Mouse (Mus musculus) CD4-positive, CD25-positive, alpha-beta regulatory T cell, adult 2 months (primary cell): Measurements from ENCODE around the gene Ccdc117.
"Not testable (repeated sequence)": the region's sequence is repeated elsewhere in the genome, so short reads cannot be mapped to it uniquely, and the experiment has no call there.

ENCODE experiments used
- DNase-seq: peaks from one replicate; pipeline ENCODE4 v3.0.0-alpha.2; 2012; ENCODE audit warnings: low read depth, low spot score

Ccdc117 gene

DNA sequence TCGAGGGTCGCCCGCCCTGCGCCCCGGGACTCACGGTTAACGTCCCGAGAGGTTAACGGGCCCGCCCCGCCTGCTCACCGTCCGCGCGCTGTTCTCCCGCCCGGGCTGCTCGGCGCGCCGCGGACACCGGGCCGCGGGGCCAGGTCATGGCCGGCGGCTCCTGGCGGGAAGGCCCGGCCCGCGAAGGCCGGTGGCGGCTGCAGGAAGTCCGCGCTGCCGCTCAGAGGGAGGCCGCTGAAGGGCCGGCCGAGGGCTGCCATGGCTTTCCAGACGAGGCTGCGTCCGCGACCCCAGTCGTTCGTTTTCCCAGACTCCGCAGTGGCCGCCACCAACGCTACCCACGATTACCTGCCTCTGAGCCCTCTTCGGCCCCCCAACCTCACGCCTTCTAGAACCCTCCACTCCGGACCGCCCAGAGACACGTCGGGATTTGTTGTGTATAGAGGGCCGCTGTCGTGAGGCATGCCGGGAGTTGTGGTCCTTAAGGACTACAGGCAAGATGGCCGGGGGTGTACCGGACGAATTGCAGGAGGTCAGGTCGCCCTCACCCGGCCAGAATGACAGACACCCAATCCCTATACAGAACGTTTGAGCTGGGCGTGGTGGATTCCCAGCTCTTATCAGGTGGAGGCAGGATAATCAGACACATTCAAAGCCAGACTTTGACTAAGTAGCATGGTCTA, at the start of gene Ccdc117:
TSS of gene Ccdc117 (minus strand) at position 389 of the 683 bp plus-strand sequence.
- peak; percentile 91 for DNase-seq

DNA sequence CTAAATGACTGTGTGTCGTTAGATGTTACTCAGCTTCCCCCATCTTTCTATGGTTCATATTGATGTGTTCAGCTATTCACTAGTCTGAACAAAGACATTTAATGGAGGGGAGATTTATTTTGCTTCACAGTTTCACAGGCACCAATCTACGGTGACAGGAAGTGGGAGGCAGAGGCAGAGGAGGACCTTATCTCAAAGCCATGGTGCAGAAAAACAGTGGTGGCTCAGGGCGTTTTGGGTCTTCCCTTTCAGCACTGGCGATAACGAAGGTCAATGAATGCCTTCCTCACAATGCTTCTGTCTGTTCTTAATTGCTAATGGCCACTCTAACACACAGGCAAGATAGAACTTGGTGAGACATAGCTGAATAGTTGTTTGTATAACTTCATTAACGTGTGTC, 33.1 kb upstream of the Ccdc117 start:
- DNase-seq, result peak; percentile 35

DNA sequence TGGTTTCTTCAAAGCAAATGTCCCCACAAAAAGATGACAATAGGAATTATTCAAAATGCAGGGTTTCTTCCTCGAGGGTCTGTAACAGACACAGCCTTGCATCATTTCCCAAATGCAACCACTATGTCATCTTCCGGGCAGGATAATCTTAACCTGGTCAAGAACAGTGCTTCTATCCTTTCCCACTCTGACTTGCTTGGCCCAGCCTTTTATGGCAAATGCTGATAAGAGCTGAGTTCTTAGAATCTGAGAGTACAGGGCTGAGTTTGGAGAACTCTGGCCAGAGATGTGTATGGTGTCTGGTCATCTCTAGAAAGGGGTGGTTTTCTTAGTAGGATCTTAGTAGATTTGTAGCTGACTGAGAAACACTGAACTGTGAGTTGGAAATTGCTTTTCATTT, 31.8 kb upstream of the Ccdc117 start:
- no peak for DNase-seq

DNA sequence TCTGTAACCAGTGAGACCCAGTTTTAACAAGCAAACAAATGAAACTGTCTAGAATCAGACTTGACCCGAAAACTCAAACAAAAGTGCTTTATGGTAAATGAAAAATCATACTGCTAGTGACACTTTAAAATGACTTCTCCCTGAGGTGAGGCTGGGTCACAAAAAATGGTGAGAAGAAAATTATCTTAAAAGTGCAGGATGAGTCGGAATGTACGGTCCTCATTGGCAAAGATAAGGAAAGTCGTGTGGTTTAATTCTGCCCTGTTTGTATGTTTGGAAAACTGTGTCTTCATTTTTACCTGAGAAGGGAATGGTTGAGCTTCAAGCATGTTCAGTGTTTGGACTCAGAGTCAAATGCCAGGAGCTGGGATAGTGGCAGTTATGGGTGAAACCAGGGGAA, 29.9 kb upstream of the Ccdc117 start:
- no peak for DNase-seq

DNA sequence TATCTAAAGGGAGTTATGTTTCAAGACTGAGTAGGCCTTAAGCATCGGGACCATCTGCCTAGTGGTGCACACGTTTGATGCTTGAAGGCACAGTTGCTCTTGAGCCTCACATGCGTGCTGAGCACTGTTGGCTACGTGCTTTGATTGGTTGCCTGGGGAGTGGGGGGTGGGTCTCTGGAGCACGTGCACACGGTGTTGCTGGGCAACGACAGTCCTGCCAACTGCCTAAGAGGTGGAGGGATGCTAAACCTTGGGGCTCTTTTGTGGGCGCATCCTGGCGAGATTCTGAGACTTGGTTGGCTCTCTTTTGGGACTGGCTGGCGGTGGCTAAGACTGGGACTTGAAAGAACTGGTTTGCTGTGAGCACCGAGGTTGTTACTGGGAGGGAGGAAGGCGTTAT, 27.5 kb upstream of the Ccdc117 start, which contains the start of gene Ankrd36:
TSS of gene Ankrd36 (plus strand) at position 211 of the 400 bp plus-strand sequence.
- no peak for DNase-seq

DNA sequence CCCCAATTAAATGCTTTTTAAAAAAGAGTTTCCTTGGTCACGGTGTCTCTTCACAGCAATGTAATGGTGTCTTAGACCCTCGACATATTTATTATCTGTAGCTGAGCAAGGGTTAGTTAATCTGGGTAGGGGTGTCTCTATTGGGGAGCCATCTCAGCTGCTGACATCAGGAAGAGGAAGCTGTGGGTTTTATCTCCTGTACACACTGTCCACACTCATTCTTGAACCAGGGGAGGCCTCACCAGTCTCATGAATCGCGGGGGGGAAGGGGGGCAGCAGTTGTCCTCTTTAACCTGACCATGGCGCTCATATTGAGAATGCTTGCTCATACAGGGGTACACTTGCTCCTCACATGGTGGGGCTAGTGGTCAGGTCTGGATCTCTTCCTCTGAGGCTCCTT, 26.1 kb upstream of the Ccdc117 start:
- no peak for DNase-seq

DNA sequence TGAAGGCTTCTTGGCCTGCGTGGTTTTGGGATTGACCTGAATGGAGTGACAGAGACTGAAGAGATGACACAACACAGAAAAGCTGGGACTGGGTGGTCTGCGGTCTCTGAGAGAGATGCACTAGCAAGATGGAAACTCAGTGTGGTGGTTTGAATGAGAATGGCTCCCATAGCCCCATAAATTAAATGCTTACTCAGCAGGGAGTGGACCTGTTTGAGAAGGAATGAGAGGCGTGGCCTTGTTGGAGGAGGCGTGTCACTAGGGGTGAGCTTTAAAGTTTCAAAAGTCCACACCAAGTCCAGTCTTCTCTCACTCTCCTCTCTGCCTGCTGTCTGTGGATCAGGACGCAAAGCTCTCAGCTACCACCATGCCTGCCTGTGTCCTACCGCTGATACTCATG, 25.7 kb upstream of the Ccdc117 start:
- DNase-seq, result no peak

DNA sequence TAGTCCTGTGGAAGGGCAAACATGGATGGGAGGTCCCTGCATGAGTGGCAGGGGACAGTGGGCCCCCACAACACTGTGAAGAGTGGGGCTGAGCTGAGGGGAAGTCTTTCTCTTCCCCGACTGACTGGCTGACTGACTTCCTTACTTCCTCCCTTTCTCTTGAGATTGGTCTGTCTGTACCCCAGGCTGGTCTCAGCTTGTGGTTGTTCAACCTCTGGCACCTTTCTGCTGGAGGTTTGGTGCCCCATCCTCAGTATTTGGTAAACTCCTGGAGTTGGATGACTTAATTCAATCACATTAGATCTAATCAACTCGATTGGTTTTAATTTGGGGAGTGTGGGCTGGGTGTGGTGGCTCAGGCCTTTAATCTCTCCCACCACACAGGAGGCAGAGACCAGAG, 24.5 kb upstream of the Ccdc117 start:
- no peak for DNase-seq

DNA sequence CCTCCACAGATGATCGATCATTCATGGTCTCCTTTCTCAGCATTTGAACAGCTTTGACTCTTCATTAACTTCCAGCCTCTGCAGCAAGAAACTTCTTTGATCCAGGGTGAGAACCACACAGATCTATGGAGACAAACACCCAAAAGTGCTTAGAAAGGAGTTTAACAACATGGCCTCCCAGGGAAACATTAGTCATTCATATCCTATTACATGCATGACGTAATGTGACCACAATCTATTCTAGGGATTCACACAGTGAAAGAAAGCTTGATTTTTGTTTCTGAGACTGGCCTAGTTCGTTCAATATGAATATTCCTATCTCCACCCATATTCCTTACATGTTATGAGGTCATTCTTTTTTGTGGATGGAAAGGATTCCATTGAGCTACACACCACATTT, 23.6 kb upstream of the Ccdc117 start:
- DNase-seq, result no peak

DNA sequence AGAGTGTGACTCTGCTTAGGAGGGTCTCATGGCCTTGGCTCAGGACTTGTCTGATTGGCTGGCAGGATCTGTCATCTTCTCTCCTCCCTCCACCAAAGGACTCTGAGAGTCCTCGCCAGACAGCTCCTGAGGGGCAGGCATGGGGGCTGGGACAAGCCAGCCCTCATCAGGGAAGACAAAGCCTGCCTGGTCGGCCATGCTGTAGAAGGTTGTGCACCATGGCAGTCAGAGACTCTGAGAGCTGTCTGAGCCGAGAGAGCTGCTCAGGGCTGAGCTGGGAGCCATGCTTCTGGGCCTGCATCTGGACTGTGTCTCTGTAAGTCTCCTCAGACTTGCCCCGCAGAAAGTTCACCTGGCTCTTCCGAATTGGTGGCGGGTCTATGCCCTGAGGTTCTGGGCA, 21.9 kb upstream of the Ccdc117 start:
- DNase-seq, result no peak

DNA sequence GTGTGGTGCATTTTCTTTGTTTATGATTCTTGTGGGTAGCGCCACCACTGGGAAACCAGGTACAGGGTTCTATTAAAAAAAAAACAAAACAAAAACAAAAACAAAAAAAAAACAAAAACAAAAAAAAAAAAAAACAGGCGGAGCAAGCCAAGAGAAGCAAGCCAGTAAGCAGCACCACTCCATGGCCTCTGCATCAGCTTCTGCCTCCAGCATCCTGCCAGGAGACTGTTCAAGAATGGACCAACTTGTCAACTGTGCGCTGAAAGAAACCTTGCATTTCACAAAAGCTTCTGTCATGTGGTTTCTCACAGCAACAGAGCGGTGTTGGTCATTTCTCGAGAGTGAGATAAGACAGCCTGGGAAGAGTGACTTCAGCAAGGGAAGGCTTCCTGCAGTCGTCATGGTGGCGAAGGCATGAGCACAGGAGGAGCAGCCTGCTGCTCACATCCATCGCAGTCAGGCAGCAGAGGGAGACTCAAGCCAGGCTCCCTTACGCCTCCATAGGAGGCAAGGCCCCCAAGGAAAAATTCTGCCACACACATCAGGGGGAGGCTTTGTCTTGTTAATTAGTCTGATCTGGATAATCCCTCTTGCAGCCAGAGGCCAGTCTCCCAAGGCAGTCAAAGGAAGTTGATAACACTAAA, 20.8 kb upstream of the Ccdc117 start:
- no peak for DNase-seq

DNA sequence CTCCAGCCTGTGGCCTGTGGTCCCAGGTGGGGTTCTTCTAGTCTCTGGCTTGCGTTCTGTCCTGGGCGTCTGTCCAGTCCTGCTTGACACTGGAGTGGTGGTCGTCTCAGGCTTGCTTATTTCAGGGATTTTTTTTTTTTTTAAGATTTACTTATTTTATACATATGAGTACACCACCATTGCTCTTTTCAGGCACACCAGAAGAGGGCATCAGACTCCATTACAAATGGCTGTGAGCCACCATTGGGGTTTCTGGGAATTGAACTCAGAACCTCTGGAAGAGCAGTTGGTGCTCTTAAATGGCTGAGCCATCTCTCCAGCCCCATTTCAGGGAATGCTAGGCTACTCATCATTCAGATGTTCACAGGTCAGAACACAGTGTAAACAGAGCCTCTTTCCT, 18.3 kb upstream of the Ccdc117 start:
- no peak for DNase-seq

DNA sequence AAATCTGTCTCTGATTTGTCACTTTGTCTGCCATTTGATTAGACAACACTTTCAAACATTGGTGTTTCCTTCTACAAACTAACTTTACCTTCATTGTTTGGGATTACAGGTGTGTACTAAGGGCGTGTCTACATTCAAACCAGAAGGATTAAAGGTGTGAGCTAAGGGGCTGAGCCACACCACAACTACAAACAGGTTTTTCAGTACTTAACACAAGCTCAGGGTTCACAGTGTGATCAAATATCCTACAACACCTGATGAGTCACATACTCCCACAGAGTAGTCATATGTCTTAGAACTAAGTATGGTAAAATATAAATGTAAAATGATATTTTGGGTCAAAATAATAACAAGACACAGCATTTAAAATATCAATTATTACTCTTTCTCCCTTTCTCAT, 9.9 kb upstream of the Ccdc117 start:
- DNase-seq, result no peak

DNA sequence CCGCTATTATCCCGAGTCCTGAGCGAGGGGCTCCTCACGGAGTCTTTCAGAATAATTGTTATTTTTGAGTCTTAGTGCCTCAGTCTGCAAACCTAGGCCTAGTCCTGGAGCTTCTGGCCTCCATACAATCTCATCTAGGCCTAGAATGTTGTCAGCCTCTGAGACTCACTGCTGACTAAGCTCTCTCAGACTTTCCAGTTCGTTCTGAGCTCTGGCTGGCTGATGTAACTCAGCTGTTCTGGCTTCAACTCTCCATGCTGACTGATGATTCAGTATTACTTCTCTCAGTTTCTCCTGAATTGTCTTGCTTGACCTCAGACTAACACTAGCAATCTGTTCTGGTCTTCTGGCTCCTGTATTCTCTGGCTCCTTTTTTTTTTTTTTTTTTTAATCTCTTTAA, 9.4 kb upstream of the Ccdc117 start:
- no peak for DNase-seq

DNA sequence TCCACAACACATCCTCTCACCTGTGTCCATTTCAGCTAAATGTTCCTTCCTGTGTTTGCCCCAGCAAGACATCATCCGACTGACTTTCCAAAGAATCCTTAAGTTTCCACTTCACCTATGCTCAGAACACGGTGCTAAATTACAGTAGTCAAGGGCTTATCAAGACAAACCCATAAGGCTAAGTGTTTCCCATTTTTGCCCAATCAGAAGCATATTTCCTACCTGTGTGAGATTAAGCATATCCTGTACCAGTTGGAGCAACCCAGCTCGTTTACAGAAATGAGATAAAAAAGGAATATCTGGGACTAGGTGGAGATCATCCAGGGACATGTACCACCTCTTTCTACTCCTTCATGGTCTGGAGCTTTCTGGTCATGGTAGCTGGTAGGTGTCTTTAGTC, 4.7 kb upstream of the Ccdc117 start:
- DNase-seq, result no peak

DNA sequence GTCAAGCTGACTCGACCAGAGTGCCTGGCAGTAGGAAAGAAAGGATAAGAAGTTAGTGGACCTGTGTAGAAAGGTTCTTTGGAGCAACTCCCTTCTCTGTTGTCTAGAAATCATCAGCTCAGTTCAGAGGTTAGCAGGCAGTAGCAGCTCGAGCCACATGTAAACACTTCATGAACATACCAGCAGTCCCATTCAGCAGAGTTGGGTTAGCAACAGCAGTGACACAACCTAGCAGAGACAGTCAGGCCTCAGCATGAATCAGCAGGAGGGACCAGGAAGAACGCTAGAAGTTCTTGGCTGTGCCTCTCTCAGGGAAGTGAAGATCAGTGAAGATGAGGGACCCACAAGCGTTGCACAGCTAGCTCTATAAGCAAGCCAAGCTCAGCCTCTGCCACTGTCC, 3.5 kb upstream of the Ccdc117 start:
- no peak for DNase-seq

DNA sequence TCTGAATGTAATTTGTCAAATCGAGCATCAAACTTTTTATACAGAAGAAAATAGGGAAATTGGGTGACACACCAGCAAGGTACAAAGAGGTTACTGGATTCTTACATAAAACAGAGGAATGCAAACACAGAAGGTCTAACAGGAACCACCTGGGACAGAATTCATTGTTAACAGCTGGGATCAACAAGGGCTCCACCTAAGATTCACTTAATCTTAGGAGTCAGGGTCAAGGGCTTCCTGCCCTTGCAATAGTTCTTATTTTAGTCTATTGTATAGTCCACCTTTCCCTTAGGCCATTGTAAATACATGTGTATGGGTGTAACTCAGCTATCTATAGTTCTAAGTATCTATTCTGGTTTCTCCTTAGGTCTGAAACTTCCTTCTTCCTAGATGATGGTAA, 2.7 kb upstream of the Ccdc117 start:
- DNase-seq, result not testable (repeated sequence)

DNA sequence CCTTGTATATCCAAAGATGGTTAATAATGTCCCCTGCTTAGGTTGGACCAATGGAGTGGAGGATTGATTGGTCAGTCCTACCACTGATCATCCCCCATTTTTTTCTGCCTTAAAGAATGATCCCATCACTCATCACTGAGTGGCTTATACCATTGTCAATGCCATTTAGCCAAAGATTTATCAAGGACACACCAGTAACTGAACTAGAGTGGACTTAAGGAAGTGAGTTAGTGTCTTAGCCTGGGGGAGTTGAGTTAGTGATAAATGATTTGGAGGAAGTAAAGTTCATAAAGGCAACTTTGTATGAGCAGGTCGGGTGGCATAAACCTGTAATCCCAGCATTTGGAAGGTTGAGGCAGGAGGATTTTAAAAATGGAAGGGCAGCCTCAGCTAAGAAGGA, 1.3 kb upstream of the Ccdc117 start:
- DNase-seq, result no peak

DNA sequence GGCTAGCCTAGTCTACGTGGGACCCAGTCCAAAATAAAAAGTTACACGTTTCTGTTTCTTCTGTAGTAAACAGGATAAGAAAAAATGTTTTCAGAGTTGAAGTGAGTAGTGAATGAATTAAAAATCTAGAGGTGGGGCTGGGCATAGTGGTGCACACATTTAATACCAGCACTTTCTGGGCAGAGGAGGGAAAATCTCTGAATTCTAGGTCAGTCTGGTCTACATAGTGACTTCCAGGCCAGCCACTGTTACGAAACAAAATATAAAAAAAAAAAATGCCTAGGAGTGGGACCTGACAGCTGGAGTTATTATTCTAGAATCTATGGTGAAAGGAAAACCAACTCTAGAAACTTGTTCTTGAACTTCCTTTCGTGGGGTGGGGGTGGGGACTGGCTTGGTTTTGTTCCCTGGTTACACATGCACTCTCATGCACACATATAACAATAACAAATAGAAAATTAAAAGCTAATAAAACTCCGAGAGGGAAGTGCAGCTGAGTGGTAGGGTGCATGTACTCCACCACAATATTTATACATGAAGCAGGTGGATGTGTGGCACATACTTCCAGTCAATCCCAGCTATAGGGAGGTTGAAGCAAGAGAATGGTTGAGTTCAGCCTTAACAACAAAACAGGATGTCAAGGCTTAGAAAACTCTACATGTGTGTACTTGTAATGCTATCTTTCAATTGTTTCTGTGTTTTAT, 647 bp upstream of the Ccdc117 start:
- peak; percentile 26 for DNase-seq

DNA sequence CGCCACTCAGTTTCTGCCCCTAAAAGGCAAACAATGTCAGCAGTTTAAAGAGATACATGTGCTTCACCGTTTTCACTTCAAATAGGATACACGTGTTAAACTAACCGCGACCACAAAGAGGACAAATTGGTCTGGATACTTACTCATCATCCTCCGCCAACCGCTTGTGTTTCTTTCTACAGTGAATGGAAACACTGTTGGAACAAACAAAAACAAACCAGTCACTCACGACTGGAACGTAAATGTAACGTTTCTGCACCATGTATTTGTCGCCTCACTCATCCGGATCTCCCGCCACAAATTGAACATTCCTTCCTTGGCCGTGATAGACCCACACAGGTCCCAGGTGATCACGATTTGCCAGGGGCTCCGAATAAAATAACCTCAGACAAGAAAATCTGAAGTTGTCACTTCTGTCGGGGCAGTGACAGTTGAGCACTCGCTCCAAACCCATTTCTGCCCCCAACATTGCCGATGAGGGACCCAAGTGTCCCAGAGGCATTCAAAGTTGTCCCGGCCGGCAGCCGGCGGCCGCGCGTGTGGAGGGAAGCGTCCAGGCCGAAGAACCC, 673 bp downstream of the Ccdc117 start:
- peak; percentile 65 for DNase-seq

DNA sequence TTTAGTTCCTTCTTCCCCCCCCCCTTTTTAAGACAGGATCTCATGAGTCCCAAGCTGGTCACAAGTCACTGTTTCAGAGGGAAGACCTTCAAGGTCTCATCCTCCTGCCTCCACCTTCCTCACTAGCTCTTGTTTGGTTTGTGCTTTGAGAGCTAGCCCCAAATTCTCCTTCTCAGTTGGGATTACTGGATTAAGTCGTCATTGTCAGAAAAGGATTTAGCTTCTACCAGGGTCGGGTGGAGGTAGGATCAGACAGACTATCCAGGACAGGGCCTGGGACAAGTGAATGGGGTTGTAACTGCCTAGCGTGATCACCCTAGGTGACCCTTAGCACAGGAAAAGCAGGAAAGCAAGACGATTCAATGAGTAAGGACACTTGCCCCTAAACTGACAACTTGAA, 1.7 kb downstream of the Ccdc117 start:
- DNase-seq, result no peak

DNA sequence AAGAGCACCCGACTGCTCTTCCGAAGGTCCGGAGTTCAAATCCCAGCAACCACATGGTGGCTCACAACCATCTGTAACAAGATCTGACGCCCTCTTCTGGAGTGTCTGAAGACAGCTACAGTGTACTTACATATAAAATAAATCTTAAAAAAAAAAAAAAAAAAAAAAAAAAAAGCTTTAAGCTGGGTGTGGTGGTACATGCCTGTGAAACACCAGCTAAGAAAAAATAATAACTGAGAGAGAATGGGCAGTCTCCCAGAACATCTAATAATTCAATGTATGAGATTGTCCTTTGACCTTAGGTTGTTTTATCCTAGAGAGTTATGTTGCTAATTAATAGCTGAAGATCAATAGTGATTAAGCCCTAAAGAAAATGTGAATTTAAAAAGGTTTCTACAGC, 4.5 kb downstream of the Ccdc117 start:
- DNase-seq, result not testable (repeated sequence)

DNA sequence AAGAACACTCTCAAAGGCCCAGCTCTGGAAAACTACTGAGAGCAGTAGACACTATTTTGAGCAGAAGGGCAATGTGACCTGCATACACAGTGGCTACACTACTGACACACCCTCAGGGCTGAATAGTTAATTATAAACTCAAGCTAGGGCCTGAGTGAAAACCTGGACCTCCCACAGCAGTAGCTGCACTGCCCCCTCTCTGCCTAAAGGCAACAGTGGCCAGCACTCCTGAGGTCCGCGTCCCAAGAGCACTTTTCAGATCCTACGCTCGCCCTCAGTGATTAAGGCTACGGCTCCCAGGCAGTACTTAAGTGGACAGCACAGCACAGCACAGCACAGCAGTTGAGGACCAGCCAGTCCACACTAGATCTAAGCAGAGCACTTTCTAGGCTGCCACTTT, 8.9 kb downstream of the Ccdc117 start:
- no peak for DNase-seq
